Mouse (Mus musculus) layer of hippocampus, adult 18-20 months (tissue): ENCODE results near the gene Rnf144a. TPM values are rescaled to one million over a fixed set of nuclear protein-coding genes. Genes with fewer than 3 reads are reported as not detected.

ENCODE experiments used
- DNase-seq, 2 experiments: peaks; one replicate each; pipeline ENCODE4 v3.0.0; 2022; ENCODE audit warnings: low spot score in 2 of 2
- total RNA-seq, 2 experiments: library from RNA; stranded (reverse); gene quantifications; 2 replicates each; pipeline ENCODE4 v1.2.3; 2021

The Rnf144a gene
- total RNA-seq, 2 experiments from 2014 or later, result 23.4 to 24.4 TPM

DNA sequence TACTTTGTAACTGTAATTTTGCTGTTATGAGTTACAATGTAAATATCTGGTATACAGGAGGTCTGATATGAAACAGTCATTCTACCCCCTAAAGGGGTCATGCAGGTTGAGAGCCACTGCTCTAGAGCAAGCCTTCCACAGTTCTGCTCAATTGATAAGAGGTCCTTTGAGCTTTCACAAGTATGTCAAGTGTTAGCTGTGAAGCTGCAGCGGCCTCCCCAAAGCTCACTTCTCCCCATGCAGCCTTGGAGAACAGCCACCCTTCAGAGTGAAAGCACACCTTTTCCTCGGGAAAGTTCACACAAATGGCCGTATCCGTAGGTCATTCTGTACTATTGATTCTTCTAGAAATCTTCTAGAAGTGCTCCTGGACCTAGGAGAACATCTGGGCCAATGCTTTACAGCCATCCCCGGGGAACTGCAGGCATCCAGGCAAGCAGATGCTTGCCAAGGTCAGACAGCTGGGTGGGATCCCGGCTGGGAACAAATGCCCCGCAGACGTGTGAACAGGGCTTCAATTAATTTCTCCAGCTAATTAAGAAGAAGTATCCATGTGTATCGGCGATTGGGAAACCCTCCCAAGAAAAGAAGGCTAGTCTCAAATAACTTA, 3.1 kb downstream of the Rnf144a start:
- DNase-seq, result no peak

DNA sequence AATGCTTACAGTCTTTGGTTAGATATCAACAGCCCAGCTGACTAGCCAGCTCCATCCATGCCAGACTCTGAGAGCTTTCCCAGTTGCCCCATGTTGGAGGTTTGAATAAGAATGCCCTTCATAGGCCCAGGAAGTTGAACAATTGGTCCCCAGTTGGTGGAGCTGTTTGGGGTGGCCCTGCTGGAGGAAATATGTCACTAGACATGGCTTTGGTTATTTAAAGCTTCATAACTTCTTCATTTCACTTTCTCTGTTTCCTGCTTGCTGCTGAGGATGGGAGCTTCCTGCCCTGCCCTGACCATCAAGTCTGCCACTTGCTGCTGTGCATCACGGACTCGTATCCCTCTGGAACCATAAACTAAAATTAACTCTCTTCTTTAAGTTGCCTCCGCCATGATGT, 4.6 kb downstream of the Rnf144a start:
- DNase-seq, result no peak

DNA sequence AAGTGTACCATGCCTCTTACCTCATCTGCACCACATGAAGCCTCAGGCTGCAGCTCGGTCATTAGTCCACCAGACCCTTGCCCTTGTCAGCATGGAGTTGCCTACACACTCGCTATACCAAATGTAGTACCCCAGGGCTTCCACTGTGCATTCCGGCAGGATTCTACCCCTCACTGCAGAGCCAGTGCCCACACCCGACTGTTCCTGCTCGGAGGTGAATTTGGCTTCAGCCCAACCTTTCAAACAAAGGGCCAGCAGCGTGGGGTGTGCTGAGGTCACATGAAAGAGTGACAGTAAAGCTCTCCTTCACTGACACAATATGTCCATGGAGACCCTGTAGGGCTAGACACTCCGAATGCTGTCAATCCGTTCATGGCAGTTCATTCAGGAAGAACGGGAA, 6.3 kb downstream of the Rnf144a start:
- DNase-seq, result no peak

DNA sequence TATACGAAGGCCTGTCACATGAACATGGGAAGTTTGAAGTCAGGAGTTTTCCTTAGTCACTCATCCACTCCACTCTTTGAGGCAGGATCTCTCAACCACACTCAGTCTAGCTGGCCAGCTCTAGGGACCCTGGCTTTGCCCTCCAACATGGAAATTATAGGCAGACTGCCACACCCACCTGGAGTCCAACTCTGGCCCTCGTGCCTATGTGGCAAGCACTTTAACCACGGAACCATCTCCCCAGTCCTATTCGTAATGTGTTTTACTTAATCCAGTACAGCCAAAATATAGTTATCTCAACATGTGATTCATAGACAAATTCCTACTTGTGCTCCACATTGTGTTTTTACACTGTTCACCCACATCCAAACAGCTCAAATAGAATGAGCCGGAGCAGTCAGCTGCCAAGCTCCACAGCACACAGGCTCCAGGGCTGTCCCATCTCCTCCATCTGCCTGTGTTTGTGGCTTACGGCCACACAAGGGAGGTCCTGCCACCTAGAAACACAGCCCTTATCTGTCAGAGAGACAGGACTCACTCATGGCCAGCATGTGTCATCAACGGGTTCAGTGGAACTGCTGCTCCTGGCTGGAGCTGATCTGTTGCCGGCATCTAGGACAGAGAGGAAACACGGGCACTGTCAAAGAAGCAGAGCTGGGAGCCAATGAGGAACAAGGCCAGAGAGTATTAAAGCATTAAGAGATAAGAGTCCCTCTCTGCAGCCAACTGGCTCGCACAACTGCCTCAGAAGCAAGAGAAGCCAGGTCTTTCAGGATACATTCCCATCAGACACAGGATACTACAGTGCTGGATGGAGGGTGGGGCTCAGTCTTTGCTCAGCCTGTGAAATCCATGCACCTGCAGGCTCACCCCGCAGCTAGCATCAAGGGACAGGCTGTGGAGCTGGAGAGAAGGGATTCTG, 10.0 kb downstream of the Rnf144a start:
- peak; percentile 55 to 79 for DNase-seq

GRCm38 (mm10) chr12:26403372-26404125, 11.5 kb downstream of the Rnf144a start:
- DNase-seq, result peak in 1 of 2 experiments; percentile 58

DNA sequence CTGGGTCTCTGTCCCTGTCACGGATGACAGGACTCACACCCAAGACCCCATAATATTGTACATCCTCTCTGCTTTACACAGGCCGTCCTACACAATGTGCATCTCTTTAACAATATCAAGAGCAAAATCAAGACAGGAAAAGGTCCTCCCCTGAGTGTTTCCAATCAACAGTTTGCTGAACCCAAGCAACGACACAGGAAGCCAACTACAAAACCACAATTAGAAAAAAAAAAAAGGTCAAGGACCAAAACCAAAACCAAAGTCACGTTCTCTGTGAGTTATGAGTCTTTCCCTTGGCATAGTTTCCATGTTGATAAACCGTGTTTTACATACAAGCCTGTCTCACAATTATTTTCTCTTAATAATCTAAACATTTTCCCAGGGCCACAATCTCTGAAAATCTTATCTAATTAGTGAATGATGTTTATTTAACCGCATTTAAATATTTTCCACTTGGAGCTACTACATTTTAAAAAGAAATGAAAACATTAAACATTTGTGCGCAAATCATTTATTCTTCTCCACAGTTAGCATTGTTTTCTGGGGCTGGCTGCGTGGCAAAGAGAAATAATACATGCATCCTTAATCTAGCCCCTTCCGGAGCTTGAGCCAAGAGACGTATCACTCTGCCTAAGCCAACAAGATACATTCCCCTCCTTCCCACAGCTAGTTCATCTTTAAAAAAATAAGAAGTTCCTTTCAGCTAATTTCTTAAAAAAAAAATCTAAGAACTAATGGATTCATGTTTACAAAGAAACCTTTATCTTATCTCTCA, 13.2 kb downstream of the Rnf144a start:
- no peak for DNase-seq

- no peak for DNase-seq
Measured at GRCm38 (mm10) chr12:26401254-26401653, 13.8 kb downstream of the Rnf144a start.

DNA sequence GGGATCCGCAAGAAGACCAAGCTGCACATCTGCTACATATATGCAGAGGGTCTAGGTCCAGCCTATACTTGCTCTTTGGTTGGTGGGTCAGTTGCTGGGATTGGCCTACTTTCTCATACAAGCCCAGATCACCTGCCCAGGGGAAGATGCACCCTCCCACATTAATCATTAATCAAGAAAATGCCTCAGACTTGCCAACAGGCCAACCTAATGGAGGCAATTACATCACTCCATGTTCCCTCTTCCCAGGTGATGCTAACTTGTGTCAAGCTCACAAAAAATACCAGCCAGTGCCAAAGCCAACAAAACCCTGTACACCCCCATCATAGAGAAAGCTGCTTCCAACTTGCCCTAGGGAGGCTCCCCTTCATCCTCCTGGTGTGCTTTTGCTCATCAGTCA, 14.3 kb downstream of the Rnf144a start:
- no peak for DNase-seq

GRCm38 (mm10) chr12:26399391-26399790, 15.7 kb downstream of the Rnf144a start:
- no peak for DNase-seq

- no peak for DNase-seq
Measured at GRCm38 (mm10) chr12:26398597-26398996, 16.5 kb downstream of the Rnf144a start.

DNA sequence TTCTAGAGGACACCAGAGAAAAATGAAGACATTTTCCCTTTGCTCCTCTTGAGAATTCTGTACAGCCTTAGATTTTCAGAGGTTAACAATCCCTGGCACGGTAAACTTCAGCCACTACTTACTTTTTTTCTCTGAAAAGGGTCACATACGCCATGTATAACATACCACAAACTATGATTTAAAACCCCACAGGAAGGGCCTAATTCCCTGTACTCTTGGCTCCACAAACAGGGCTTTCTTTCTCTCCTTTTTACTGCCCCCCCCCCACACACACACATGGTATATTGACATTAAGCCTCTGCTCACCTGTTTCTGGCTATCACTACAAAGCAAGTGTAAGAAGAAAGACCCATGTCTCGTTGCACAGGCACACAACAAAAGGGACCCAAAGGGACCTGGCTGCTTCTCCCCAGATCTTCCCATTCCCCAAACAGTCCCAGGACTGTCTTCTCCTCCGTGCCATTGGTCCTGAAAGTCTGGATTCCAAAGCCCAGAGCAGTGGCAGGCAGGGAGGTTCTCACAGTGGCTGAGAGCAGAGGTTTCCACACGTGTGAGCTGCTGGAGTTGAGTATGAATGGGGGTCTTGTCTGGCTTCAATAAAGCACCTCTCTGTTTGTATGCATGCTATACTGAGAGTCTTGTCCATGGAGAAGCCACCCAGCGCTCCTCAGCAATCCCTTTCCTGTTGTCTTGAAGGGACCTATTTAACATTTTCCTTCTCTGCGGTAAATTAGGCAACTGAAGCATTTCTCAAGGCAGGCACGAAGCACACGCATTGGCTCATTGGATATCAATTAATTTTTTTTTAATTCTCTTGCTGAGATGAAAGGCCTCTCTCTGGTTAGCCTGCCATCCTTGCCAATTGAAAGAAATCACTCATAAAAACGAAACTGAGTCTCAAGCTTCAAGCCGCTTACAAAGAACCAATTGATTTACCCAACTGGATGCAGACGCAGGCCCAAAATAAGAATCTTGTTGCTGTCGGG, 20.3 kb downstream of the Rnf144a start:
- DNase-seq, result no peak

GRCm38 (mm10) chr12:26393291-26393690, 21.8 kb downstream of the Rnf144a start:
- DNase-seq, result no peak

DNA sequence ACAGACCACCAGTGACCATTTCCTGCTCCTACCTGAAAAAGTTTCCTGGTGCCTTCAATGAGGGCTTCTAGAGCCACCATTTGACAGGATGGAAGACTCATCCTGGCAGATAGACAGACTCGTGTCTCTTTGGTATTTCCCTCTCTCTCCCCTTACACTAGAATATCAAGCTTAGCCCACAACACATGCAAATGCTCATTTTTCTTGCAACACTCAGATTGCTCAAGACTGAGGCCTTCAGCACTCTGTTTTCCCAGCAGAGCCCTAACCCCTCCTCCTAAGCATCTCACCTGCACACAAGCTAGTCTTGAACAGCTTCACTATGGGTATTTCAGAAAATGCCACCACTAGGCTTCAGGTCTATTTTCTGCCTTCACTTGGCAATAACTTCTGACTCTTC, 23.9 kb downstream of the Rnf144a start:
- no peak for DNase-seq

DNA sequence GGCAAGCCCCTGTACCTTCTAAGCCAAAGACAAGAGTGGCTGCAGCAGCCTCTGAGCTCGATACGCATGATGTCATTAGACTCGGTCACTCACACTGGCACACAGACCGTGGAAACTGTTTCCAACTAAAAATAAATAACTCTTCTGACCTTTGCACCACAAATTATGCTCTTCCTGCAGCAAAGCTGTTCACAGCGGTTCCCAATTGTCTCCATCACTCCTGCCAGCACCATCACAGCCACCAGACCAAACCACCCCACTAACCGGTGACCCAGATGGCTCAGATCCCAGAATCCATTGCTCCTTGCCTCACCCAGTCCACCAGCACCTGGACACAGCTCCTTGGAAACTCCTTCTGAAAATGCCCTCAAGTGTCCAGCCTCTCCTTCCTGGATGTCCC, 27.5 kb downstream of the Rnf144a start:
- DNase-seq, result no peak

- DNase-seq, result no peak
Measured at GRCm38 (mm10) chr12:26386947-26387346, 28.1 kb downstream of the Rnf144a start.

GRCm38 (mm10) chr12:26386189-26386588, 28.9 kb downstream of the Rnf144a start:
- no peak for DNase-seq

DNA sequence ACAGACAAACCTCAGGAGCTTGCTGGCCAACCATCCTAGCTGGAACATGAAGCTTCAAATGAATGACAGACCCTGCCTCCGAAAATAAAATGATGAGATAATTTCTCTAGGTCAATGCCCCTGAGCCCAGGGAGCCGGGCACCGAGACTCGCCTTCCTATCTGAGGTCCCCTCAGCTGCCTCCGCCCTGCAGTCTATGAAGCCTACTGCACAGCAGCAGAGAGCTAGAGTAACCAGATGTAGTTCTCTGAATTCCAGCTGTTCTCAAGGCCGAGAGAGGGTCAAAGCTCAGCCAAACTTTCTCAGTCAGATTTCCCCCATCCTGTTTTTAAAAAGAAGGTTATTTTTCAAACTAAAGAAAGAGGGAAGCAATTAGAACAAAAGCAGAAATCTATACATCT, 29.3 kb downstream of the Rnf144a start:
- no peak for DNase-seq

- no peak for DNase-seq
Measured at GRCm38 (mm10) chr12:26381730-26382129, 33.3 kb downstream of the Rnf144a start.

GRCm38 (mm10) chr12:26379797-26380196, 35.3 kb downstream of the Rnf144a start:
- DNase-seq, result no peak

DNA sequence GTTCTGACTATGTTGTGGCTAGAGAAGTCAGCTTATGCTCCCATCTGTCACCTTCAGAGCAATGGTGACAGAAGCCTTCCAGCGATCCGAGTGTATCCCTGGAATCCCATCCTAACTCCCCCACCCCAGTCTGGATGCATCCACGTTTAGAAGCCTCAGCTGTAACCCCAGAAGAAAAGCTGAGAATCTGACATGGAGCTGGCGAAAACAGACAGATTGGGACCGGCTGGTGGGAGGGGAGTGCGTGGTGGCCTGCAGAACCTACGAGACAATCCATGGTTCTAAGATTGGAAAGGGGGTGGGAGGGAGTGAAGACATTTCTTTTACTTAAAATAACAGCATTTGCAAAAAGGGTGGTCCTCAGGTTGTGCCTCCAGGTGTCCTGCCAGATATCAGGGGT, 37.4 kb downstream of the Rnf144a start:
- peak; percentile 37 to 64 for DNase-seq
